Mouse (Mus musculus): ENCODE results near the gene Cyp2d11.

Cyp2d11 gene

DNA sequence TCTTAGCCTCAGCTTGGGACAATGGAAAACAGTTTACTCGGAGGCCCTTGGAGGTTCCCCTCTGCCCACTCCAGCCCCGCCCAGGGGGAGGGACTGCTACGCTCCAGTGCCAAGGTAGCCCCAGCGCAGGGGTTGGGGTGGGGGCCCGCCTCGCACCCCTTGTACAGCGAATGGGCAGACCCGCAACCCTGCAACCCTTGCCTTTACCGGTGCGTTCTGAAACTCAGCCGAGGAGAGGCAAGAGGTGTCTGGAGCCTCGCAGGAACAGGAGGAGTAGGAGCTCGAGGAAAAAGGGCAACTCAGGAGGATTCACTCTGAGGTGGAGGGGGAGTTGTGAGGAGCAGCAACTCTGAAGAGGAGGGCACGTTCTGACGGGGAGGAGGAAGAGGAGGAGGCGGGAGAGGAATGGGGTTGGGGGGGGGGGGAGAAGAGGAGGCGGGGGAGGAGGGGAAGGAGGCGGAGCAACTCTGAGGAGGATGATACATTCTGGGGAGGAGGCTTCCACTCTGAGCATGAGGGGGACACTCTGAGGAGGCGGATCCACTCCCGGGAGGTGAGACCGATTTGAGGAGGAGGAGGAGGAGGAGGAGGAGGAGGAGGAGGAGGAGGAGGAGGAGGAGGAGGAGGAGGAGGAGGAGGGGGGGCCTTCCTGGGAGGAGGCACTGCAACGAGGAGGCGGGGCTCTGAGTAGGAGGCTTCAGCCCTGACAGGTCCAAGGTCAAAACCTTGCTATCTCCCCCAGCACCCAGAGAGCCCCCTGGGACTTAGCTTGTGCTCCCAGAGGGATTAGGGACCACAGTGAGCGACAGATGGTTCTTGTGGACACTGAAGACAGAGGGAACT is 13.7 kb downstream of the Cyp2d11 start, which contains the start of gene Cyp2d22:
Gene Cyp2d22 (minus strand): TSS at position 390 of the 843 bp plus-strand sequence.
- peak; percentile 98 for DNase-seq

DNA sequence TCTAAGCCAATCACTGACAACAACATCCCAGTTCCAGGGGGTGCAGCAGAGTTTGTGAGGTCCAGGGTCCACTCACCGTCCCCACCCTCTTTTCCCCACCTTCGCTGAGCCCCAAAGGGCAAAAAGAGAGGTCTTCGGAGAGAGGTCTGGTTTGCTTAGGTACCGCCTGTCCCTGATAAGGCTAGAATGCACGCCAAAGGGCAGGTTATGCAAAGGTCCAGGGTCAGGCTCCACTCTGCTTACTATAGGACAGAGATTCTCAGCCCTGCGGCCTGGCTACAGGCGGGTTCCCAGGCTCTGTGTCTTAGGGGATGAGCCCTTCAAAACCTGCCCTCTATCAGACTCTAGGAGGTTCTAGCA is 14.3 kb downstream of the Cyp2d11 start:
- DNase-seq, result no peak

GRCm38 (mm10) chr15:82378261-82379180 is 15.3 kb downstream of the Cyp2d11 start:
- DNase-seq, result peak; percentile 94

GRCm38 (mm10) chr15:82377701-82378100 is 16.1 kb downstream of the Cyp2d11 start:
- DNase-seq, result peak; percentile 91

GRCm38 (mm10) chr15:82376393-82377138 is 17.3 kb downstream of the Cyp2d11 start:
- peak; percentile 99 for DNase-seq

DNA sequence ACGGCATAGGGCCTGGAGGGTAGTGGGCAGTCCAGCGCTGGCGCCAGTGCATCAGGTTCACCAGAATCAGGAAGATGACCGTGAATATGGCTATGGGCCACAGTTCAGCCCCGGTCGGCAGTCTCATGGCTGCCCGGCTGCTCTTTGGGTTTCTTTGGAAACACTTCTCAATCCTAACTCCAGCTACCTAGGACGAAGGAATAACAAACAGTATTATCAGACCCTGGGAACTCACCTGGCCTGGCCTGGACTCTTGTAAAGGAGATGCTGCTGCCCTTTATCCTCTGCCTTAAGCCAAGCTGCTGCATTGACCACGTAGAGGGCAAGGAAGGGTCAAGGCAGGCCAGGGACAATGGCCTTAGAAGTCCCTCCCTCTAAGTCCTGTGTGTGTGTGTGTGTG is 18.0 kb downstream of the Cyp2d11 start:
- peak; percentile 90 for DNase-seq

DNA sequence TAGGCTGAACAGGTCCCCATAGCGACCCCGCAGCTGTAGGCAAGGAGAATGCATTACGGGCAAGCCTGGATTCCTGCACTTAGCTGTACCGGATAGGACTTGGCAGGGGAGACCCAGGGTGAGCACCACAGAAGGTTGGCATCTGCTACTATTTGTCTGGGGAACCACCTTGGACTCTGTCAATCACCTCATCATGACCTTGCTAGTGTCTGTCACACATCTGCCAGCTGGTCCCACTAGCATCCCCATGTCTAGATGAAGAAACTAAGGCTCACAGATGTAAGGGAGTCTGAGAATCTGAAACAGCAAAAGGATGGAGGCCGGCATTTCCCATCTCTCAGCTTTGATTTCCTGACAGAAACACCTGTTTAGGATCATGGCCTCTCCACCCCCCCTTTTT is 19.4 kb downstream of the Cyp2d11 start:
- peak; percentile 90 for DNase-seq

DNA sequence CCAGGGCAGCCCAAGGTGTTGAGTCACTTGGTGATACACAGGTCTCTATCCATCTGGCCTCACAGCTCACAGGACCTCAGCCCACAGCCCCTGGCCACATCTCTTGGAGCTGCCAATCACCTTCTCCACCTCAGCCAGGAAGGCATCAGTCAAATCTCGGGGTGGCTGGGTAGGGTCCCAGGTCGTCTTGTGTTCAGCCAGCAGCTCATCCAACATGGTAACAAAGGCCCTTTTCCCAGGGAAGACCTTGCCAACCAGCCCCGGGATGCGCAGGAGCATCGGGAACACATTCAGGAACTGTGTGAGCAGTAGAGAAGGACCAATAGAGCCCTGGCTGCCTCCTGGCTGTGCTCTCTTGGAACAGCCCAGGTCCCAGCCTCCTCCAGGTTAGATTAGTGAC is 20.8 kb downstream of the Cyp2d11 start:
- peak; percentile 89 for DNase-seq

DNA sequence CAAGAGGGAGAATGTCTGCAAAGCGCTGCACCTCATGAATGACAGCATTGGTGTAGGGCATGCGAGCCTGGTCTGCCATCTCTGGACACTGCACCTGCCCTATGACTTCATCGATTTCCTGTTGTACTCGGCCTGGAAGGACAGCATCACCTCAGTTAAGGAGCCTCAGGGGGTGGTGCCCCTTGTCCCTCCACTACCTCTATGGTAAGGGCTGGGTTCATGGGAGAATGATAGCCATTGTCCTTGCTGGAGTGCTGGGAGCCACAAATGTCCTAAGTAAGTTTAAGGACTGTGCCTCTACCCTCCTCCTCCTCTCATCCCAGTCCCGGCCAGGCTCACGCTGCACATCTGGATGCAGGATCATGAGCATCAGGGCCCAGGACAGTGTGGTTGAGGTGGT is 21.4 kb downstream of the Cyp2d11 start:
- DNase-seq, result peak; percentile 82

DNA sequence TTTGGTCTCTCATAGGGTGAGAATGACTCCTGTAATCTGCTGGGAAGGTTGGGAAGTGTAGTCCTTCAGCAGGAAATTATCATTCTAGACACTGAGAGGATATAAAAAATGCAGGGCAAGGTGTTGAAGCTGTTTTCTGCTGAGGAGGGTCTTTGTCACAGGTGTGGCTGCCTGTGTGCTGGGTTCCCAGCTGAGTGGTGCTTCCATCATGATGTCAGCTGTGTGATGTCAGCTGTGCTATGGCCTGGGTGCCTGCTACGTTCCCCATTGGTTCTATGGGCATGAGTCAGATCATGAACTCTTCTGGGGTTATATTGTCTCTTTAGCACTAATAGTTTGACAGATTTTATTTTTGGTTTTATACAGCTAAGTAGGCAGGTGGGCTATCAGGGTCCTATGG is 25.0 kb downstream of the Cyp2d11 start:
- DNase-seq, result peak; percentile 76

GRCm38 (mm10) chr15:82368146-82368545 is 25.7 kb downstream of the Cyp2d11 start:
- DNase-seq, result peak; percentile 51

- DNase-seq, result peak; percentile 91
Measured at GRCm38 (mm10) chr15:82364561-82364960, 29.3 kb downstream of the Cyp2d11 start.

- peak; percentile 63 for DNase-seq
Measured at GRCm38 (mm10) chr15:82363801-82364200, 30.0 kb downstream of the Cyp2d11 start.

- peak; percentile 93 for DNase-seq
Measured at GRCm38 (mm10) chr15:82362234-82362633, 31.6 kb downstream of the Cyp2d11 start.

- peak; percentile 96 for DNase-seq
Measured at GRCm38 (mm10) chr15:82361459-82362018, 32.3 kb downstream of the Cyp2d11 start.

DNA sequence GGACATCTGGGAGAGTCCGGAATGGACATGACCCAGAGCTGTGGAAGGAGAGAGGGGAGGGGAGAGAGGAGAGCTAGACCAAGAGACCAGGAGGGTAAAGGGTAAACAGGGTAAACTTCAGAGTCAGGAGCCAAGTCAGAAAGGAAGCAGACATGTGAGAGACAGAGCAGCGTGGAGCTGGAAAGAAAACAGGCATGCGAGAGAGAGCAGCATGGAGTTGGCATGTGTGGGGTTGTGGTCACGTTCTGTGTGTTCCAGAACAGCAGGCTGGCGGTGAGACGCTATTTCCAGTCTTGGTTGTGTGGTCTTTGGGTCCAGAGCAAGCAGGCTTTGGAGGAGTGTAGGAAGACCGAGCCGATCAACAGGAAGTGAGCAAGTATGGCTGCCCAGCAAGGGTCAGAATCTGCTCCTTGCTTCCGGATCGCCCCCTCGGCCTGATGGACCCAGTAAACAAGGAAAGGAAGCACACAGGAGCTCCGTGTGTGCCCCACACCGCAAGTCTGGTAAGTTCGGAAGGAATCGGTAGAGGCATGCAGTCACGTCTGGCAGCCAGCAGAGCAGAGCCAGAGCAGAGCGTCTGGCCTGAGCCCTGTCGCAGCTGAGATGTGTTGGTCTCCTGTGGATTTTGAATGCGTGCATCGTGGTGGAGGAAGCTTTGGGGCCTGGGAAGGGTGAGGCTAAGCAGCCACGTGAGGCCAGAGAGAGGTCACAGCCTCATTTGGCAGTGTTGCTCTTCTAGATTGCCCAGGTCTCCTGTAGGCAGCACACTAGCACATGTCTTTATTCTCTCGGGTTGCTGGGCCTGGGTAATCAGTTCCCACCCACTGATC is 35.2 kb downstream of the Cyp2d11 start:
- peak; percentile 96 for DNase-seq

DNA sequence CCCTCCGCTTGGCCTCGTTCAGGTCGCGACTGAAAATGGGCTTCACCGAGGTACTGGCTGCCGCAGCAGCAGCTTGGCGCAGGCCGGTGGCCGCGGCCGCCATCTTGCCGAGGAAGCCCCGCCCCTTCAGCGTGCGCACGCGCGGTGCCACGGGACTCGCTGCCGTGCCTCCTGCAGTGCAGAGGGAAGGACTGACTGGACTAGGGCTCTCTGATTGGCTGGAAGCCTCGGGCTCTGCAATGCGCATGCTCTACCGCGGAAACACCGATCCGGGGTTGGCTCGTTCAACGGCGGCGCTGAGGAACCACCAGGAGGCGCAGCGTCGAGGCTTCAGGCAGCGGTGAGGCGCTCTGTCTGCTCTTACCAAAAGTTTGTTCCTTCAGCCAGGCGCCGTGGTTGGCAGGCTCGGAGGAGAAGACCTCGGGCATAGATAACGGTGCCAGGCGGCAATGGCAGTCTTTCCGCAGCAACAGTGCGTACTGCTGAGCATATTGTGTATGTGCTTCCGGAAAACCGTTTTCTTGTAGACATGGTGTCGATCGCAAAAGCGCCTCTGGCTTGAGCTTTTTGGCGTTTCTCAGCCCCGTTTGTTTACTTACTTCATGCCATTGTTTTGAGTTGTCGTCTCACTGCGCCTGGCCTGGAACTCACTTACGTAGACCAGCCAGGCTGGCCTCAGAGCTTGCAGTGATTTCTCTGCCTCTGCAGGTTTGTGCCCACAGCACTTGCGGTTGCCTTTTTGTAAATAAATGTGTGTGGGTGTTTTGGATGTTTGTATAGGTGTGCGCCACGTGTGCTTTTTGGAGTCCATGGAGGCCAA is 39.5 kb downstream of the Cyp2d11 start, which contains the start of gene Ndufa6:
Gene Ndufa6 (minus strand): TSS at position 197 of the 820 bp plus-strand sequence.
- DNase-seq, result peak; percentile 100

- DNase-seq, result no peak
Measured at GRCm38 (mm10) chr15:82353745-82354113, 40.1 kb downstream of the Cyp2d11 start.

DNA sequence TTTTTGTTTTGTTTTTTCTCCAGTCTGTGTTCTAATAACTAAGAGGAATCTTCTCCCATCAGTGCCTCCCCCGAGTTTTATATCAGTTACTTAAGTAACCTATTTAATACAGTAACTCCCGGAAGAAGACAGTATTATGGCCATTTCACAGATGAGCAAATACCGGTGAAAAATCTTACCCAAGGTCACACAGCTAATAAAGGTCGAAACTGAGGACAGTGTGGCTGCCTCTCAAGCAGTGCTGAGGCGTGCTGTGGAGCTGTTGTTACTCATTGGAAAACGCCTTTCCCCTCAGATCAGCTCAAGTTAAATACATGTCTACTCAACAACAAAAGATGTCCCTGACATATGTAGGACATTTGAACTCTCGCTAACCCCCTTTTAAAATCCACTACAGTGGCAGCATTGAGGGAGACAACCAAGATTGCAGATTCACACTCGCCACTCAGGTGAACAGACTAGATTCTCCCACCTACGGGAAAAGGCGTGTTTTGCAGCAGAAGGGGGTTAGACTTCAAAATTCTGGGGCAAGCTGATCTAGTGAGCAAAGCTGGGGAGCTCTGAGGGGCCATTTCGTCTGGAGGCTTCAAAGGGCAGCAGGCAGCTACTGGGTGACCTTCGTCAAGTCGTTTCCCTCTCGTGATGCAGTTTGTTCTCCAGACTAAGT is 40.6 kb downstream of the Cyp2d11 start:
- DNase-seq, result peak; percentile 94

- DNase-seq, result no peak
Measured at GRCm38 (mm10) chr15:82351480-82351879, 42.3 kb downstream of the Cyp2d11 start.

Measured in heart, adult 11 months (tissue).